Mouse (Mus musculus) G1E (cell line): ENCODE measurements at regions not wholly inside any gene's neighbourhood (a gene's known extent, or its start where the extent isn't known, plus 50 kb on each side); places are given as distances from the start of the nearest gene placed in this dataset.

Source experiments
- CTCF ChIP-seq: IDR thresholded peaks from 2 replicates; pipeline ENCODE4 v1.5.1; 2012; ENCODE audit warnings: low read depth, low read length, inconsistent platforms, mixed read lengths
- GATA1 ChIP-seq: IDR thresholded peaks from 2 replicates; pipeline ENCODE4 v1.6.1; 2012; ENCODE audit warnings: borderline replicate concordance, low read length, inconsistent platforms, mixed read lengths
- GATA2 ChIP-seq: IDR thresholded peaks from 2 replicates; pipeline ENCODE4 v1.6.1; 2012; ENCODE audit warnings: low read depth, low read length, inconsistent platforms, borderline replicate concordance
- POLR2AphosphoS5 ChIP-seq: IDR thresholded peaks from 2 replicates; pipeline ENCODE4 v1.6.1; 2012; ENCODE audit warnings: low read depth, low read length, inconsistent platforms; ENCODE audit not compliant: insufficient replicate concordance
- TAL1 ChIP-seq: conservative IDR thresholded peaks from 2 replicates; pipeline ENCODE4 v1.6.1; 2012; ENCODE audit warnings: low read depth, low read length, inconsistent platforms, mixed read lengths

DNA sequence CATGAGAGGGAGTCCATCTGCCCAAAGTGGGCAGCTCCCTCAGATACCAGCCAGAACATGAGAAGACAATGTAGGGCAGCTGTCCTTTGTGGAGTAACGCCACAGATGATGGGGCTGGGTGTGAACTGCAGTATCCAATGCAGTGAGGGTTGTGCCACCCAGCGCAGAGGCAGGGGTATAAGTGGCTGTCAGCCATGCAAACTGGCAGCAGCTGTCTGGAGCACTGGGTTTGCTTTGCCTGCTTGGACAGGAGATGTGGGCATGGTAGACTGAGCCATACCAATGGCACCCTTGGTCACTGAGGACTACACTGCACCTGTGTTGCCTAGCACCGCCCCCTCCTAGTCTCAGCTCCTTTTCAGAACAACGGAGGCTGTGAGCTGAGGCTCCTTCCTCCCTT is 244.6 kb upstream of the Mgmt start:
- TF ChIP-seq CTCF (no peak), GATA1 (no peak), TAL1 (no peak), POLR2AphosphoS5 (no peak), GATA2 (no peak)
